Mouse (Mus musculus) left cerebral cortex, postnatal 4 days (tissue): ENCODE data around the gene Ptcd1. TPM values are rescaled to one million over a fixed set of nuclear protein-coding genes. Genes with fewer than 3 reads are reported as not detected.
"Not testable (repeated sequence)": the region's sequence is repeated elsewhere in the genome, so short reads cannot be mapped to it uniquely, and the experiment has no call there.

Source experiments
- DNase-seq: peaks from one replicate; pipeline ENCODE4 v3.0.0-alpha.2; 2022
- intact Hi-C: fragments of 180-260 bp; cut with DNase I; formaldehyde crosslinking; loops from one replicate; pipeline ENCODE4 v1.15.1; 2025
- total RNA-seq, 2 experiments: library from RNA; stranded (reverse); gene quantifications; 2 replicates each; pipeline ENCODE4 v1.2.3; 2021

Ptcd1 gene
- total RNA-seq = 10 to 100 TPM; 19.3 to 19.6 TPM

GRCm38 (mm10) chr5:145166536-145167305 is at the start of gene Ptcd1, which contains the start of gene Cpsf4:
Ptcd1 (minus strand) TSS chr5:145167108.
Cpsf4 (plus strand) TSS chr5:145167213.
- intact Hi-C loops = no loop called here
- DNase-seq = peak; percentile 99

DNA sequence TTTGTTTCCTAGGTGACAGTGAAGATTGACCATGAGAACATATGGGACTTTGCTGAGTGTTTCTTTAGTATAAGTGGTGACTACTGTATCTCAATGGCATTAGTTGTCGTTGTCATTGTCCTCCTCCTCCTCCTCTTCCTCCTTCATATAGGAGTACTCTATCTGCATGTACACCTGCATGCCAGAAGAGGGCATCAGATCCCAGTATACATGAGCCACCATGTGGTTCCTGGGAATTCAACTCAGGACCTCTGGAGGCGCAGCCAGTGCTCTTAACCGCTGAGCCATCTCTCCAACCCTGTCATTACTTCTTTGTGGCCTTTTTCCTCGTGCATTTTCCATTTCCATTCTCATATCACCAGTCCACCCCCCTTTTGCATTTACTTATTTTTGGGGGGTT is 47.8 kb upstream of the Ptcd1 start:
- no peak for DNase-seq
- intact Hi-C loops = no loop called here

DNA sequence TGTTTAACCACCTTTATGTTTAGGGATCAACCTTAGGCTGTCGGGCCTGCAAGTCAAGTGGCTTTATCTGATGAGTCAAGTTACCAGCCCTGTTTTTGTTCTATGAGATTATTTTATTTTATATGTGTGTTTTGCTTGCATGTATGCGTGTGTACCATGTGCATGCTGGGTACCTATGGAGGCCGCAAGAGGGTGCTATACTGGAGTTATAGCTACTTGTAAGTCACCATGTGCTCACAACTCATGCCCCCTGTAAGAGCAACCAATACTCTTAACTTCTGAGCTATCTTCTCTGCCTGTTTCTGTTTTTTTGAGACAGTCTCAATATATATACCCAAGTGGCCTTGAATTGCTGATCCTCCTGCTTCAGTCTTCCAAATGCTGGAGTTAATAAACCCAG is 46.6 kb upstream of the Ptcd1 start:
- no peak for DNase-seq
- intact Hi-C loops = no loop called here

DNA sequence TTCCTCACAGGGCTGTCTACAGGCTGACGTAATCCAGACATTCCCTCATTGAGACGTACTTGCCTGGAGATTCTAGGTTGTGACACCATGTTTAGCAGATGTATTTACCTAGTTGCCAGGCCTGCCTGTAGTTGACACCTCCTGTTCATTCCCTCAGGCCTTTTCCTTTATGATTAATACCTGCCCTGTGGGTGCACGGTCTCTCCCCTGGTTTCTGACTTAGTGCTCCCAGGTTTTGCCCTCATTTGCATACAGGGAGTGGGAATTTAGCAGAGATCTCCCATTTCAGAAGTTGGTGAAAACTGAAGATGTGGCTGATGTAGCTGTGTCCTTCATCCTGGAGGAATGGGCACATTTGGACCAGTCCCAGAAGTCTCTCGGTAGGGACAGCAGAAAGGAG is 45.3 kb upstream of the Ptcd1 start:
- intact Hi-C loops = no loop called here
- no peak for DNase-seq

DNA sequence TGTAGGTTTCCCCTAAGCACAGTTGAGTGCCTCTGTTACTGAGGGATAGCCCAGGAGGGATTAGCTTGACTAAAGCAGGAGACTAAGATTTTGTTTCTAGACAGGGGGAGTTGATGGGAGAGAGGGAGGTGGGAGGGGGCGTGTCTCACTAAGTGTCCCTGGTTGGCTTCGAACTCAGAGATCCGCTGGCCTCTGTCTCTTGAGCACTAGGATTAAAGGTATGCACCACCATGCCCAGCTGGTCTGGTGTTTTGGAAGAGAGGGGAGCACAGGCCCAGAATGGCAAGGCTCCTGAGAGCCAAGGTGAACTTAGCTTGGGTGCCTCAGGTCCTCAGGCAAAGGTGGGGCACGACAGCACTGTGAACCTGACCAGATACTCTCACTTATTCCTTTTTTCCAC is 44.4 kb upstream of the Ptcd1 start:
- intact Hi-C loops = no loop called here
- no peak for DNase-seq

DNA sequence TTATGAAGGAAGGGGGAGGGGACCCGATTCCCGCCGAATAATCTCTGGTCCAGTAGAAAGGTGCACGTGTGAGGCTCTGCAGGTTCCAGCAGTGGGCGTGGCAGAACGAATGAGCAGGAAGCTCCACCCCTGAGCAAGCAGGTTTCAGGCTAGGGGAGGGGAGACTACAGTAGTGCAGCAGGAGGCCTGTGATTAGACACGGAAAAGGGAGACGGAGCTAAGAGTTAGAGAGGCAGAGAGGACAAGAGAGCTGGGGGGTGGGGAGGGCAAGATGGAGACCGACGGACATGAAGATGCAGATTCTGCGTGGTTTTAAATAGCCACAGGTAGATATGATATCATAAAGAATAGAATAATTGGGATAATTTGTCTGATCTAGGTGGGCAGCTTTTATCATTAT is 41.5 kb upstream of the Ptcd1 start:
- DNase-seq, intact Hi-C loops: not testable (repeated sequence)

- DNase-seq = no peak
- intact Hi-C loops = no loop called here
These were observed 41.0 kb upstream of the Ptcd1 start for GRCm38 (mm10) chr5:145207954-145208353.

- no peak for DNase-seq
- intact Hi-C loops = no loop called here
These were observed 40.5 kb upstream of the Ptcd1 start for GRCm38 (mm10) chr5:145207385-145207784.

- no peak for DNase-seq
- intact Hi-C loops = no loop called here
These were observed 38.1 kb upstream of the Ptcd1 start for GRCm38 (mm10) chr5:145205041-145205440.

- peak; percentile 99 for DNase-seq
- intact Hi-C loops = no loop called here
These were observed 37.2 kb upstream of the Ptcd1 start, which contains the start of gene Zkscan5 for GRCm38 (mm10) chr5:145203936-145204691. Zkscan5 (plus strand) TSS chr5:145204562.

GRCm38 (mm10) chr5:145202446-145202845 is 35.5 kb upstream of the Ptcd1 start:
- DNase-seq = no peak
- intact Hi-C loops = no loop called here

- peak; percentile 57 for DNase-seq
- intact Hi-C loops = no loop called here
These were observed 34.5 kb upstream of the Ptcd1 start, which contains the start of gene Zkscan14 for GRCm38 (mm10) chr5:145201321-145201991. Zkscan14 (minus strand) TSS chr5:145201868.

DNA sequence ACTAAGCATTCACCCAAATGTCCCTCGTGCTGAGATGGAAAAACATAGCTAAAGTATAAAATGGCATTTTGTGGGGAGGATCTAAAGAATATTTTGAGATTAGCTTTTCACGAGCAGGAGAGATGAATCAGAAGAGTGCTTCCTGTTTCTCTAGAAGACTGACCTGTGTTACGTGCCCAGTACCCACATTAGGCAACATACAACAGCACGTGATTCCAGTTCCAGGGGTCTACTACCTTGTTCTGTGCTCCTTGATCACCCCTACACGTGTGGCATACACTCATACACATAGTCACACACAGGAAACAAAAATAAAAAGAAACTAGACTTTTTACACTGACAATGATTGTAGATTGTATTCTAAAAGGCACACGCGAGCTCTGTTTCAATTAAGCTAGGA is 33.5 kb upstream of the Ptcd1 start:
- intact Hi-C loops = no loop called here
- no peak for DNase-seq

DNA sequence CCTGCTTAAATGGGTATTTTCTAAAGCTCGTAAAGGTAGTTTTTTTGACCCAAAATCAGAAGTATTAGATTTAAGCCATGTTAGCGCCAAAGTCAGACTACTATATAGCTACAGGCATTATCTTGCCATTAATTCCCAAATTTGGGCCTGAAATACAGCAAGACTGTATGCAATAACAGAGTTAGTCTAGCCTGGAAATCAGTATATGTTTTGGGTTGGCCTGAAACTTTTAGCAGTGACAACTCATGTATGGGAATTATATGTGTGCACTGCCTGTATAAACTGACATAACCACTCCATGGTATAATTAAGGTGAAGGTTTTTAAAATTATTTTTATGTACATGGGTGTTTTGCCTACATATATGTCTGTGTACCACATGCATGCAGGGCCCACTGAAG is 25.1 kb upstream of the Ptcd1 start, which contains the start of gene Atp5j2:
Gene Atp5j2, minus strand, starts transcription at position 101 of the 400 bp plus-strand sequence.
- no peak for DNase-seq
- intact Hi-C loops = no loop called here

- intact Hi-C loops = no loop called here
- peak; percentile 92 for DNase-seq
These were observed 24.2 kb upstream of the Ptcd1 start for GRCm38 (mm10) chr5:145190875-145191798.

- intact Hi-C loops = no loop called here
- no peak for DNase-seq
These were observed 23.5 kb upstream of the Ptcd1 start for GRCm38 (mm10) chr5:145190373-145190772.

DNA sequence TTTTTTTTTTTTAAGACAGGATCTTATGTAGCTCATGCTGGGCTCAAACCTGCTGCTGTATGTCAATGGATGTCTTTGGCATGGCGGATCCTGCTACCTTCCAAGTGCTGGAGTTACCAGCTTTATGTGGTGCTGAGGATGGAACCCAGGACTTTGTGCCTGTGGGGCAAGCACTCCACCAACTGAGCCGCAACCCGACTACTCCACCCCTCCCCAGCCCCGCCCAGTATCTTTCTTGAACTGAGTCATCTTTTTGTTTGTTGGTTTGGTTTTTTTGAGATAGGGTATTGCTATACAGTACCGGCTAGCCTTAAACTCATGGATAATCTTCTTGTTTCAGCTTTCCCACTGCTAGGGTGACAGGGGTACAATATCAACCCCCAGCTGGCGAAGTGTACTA is 22.5 kb upstream of the Ptcd1 start:
- intact Hi-C loops = no loop called here
- no peak for DNase-seq

DNA sequence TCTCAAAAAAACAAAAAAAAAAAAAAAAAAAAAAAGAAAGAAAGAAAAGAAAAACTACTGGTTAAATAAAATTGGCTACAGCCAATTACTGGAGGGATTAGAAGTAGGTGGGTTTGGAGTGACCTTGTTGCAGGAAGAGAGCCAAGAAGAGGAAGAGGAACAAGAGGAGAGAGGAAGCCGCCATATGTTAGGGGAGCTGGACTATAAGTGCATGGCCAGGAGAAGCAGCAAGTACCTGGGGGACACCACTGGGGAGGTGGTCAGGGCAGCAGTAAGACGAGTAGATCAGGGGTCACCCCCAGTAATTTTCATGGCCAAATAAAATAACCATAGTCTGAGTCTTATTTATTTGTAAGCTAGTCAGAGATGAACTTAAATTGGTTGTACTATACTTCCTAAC is 18.3 kb upstream of the Ptcd1 start:
- no peak for DNase-seq
- intact Hi-C loops = no loop called here

- intact Hi-C loops = no loop called here
- no peak for DNase-seq
These were observed 11.6 kb upstream of the Ptcd1 start for GRCm38 (mm10) chr5:145178461-145178980.

DNA sequence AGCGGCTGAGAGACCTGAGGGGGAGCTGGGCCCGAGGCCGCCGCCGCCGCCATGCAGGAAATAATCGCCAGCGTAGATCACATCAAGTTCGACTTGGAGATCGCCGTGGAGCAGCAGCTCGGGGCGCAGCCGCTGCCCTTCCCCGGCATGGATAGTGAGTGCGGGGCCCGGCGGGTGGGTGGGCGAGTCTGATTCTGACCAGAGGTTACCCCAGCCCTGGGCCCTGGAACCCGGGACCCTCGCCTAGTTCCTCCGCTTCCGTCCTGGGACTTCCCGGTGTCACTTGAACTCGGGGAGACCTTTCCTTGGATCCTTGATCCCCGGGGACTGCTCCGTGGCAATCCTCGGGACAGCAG is 376 bp upstream of the Ptcd1 start:
- no peak for DNase-seq
- intact Hi-C loops = no loop called here
